Mouse (Mus musculus) inflammation-experienced regulatory T-cells, adult 16 weeks (primary cell): ENCODE measurements around the gene Calml4. TPM values are rescaled to one million over a fixed set of nuclear protein-coding genes. Genes with fewer than 3 reads are reported as not detected.

Experiments used
- polyA plus RNA-seq: library from polyadenylated mRNA; unstranded; fragments of 100-300 nt; shearing (Covaris generic); gene quantifications from one replicate; pipeline ENCODE4 v1.2.1, GENCODE M21; 2017

The Calml4 gene
- polyA plus RNA-seq = 0.54 TPM

DNA sequence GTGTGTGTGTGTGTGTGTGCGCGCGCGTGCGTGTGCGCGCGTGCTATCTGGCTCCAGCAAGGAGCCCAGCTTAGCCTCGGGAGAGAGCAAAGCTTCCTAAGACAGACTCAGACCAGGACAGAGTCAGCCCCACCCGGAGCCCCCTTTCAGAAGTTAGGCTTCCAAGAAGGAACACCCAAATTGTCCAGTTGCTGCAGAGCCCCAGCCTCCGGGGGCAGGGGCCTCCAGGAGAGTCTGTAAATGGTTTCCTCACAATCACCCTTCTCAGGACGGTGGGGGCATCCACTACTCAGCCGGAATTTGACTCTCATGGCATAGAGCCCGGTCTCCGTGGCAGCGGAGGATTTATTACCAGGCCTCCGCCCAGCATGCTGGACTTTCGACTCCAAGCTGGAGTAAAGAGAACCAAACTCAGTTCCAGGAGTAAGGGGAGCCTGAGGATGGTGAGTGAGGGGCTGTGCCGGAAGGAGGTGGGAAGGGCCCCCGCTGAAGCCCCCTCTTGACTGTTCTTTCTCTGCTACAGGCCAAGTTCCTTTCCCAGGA, at the start of gene Calml4:
Calml4 (plus strand) TSS at position 362 of the 543 bp plus-strand sequence.

DNA sequence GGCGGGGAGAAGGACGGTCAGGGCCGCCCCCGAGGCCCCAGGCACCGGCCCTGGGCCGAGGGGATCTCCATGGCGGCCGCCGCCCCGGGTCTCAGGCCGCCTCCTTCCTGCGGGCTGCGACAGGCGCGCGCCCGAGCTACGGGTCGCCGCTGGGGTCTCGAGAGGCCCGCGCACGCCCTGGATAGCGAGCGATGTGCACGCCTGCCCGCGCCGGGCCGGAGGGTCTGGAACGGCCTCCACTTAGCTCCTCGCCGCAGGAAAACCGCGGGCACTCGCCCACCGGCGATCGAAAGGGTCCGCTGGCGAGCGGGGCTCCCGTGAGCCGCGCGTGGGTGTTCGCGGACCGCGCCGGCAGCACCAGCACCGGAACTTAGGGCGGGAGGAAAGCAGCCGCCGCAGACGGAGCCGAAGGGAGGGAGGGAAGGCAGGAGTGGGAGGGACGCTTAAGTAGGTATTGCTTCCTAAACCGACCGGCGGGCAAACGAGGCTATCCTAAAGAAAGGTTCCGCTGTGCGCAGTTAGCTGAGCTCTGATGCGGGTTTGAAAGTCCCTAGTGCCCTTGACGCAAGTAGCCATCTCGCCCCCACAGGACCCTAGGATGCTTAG, 46.3 kb upstream of the Calml4 start, which contains the start of gene Fem1b:
Fem1b (minus strand) TSS at position 419 of the 606 bp plus-strand sequence.

DNA sequence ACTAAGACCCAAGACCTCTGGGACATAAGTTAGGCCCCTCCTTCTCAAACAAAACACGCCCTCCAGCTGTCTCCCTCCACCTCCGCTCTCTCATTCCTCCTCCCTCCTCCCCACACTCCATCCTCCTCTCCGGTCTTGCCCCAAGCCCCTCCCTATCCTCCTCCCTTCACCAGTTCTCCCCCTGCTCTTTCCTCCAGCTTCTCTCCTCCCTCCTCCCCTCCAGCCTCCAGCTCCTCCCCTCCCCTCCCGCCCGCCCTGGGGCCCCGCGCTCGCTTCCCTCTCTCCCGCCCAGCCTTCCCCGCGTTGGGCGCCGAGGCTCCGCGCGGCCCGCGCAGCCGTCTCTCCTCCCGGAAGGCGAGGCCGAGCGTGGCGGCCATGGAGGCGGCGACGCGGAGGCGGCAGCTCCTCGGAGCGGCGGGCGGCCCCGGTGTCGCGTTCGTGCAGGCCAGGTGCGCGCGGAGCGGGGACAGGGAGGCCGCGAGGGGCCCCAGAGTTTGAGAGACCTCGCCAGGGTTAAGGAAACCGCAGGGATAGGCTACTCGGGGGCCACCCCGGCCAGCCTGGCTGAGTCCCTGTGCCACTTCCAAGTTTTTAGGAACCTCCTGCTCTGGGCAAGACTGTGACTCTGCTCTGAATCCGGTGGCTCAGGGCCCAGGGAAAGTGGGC, 19.2 kb upstream of the Calml4 start, which contains the start of gene Cln6:
Cln6 (plus strand) TSS at position 280 of the 666 bp plus-strand sequence.

Other genes with a start within 250 kb of the Calml4 start
- gene Itga11, start 180.3 kb upstream of the Calml4 start, polyA plus RNA-seq = 0.09 TPM
- 7.6 TPM for gene Fem1b, start 46.1 kb upstream of the Calml4 start, polyA plus RNA-seq
- gene Cln6, start 19.3 kb upstream of the Calml4 start, polyA plus RNA-seq = 4.8 TPM
- gene Pias1, start 129.8 kb downstream of the Calml4 start, polyA plus RNA-seq = 149 TPM